Mouse (Mus musculus) lung, adult 2 months (tissue): Measurements from ENCODE around the gene Yipf1. TPM values are rescaled to one million over a fixed set of nuclear protein-coding genes. Genes with fewer than 3 reads are reported as not detected.
"Not testable (repeated sequence)": the region's sequence is repeated elsewhere in the genome, so short reads cannot be mapped to it uniquely, and the experiment has no call there.

Experiments
- DNase-seq: peaks from one replicate; pipeline ENCODE4 v3.0.0; 2022
- H3K4me1 ChIP-seq: fragments of 200-500 bp; 2 replicates; pipeline ENCODE4 v1.6.1; 2011; ENCODE audit warnings: low read length; ENCODE audit not compliant: control insufficient read depth, insufficient read depth
- H3K4me3 ChIP-seq: fragments of 200-500 bp; replicated peaks from 2 replicates; pipeline ENCODE3; 2011; ENCODE audit warnings: low read depth, mild to moderate bottlenecking, control low read depth, low read length; ENCODE audit errors: extremely low read depth
- CTCF ChIP-seq: fragments of 200-500 bp; IDR thresholded peaks from 2 replicates; pipeline ENCODE4 v1.5.1; 2011; ENCODE audit warnings: mild to moderate bottlenecking, low read length, control low read depth; ENCODE audit not compliant: insufficient read depth
- POLR2A ChIP-seq: fragments of 200-500 bp; IDR thresholded peaks from 2 replicates; pipeline ENCODE4 v1.6.1; 2011; ENCODE audit warnings: low read depth, mild to moderate bottlenecking, control low read depth, low read length, borderline replicate concordance; ENCODE audit errors: extremely low read depth
- WGBS: fragments of 180-500 bp; shearing (Covaris S2); methylation state at CpG from one replicate; pipeline ENCODE4 v1.1.7; 2018; 5-methylcytosine and 5-hydroxymethylcytosine counted together
- polyA plus RNA-seq: library from polyadenylated mRNA; depleted of rRNA; stranded (reverse); fragments of >200 nt; gene quantifications from 2 replicates; pipeline ENCODE4 v1.2.3, GENCODE M21; 2012

The Yipf1 gene
- polyA plus RNA-seq, 1 experiment, result 48.6 TPM

DNA sequence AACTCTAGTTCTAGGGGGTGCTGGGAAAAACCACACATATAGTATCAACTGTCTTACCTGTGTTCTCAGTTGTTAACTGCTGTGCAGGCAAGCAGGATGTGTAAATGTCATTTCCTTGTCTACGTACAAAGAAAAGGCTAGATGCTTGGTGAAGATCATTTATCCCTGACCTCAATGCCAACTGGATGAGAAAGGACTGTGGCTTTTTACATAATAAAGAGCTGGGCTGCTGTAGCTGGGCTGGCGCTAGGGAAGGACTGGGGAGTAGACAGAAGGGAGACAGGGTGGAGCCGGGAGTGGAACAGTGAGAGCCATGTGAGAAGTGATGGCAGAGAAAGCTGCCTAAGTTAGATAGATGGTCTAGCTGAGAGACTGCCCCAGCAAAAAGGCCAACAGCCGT, 48.6 kb downstream of the Yipf1 start:
- no peak overlapping the region for H3K4me3 ChIP-seq
- no peak for TF ChIP-seq POLR2A
- TF ChIP-seq CTCF, result no peak
- WGBS, result 75% methylated on average over 4 of the region's 4 CpGs

GRCm38 (mm10) chr4:107363573-107363972, 49.4 kb downstream of the Yipf1 start:
- TF ChIP-seq CTCF (no peak), POLR2A (no peak)

More for the DNA sequence above, 48.6 kb downstream of the Yipf1 start:
- H3K4me1 ChIP-seq, result no peaks in the 10 kb centered on the region
- DNase-seq, result no peak

GRCm38 (mm10) chr4:107364190-107364639, 50.1 kb downstream of the Yipf1 start:
- TF ChIP-seq CTCF, result no peak
- no peak for TF ChIP-seq POLR2A
- DNase-seq, result no peak
- 68% methylated on average over 5 of the region's 5 CpGs for WGBS
- H3K4me3 ChIP-seq, result no peak overlapping the region
- no peaks in the 10 kb centered on the region; the same call in 1 of the 2 replicates for H3K4me1 ChIP-seq

More at GRCm38 (mm10) chr4:107363573-107363972, 49.4 kb downstream of the Yipf1 start:
- no peak for DNase-seq
- 80% methylated on average over 6 of the region's 6 CpGs for WGBS
- Histone ChIP-seq H3K4me3 (no peak overlapping the region), H3K4me1 (no peaks in the 10 kb centered on the region; the same call in 1 of the 2 replicates)

DNA sequence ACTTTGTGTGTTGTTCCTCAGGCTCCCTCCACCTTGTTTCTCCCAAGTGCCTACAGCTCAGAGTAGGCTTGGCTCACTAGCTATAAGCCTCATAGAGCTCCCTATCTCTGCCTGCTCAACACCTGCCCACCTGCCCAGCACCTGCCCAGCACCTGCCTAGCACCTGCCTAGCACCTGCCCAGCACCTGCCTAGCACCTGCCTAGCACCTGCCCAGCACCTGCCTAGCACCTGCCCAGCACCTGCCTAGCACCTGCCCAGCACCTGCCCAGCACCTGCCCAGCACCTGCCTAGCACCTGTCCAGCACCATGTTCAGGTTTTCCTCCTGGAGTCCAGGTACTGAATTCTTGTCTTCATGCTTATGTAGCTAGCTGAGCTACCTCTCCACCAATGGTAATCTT, 52.2 kb downstream of the Yipf1 start:
- DNase-seq, H3K4me3 ChIP-seq, H3K4me1 ChIP-seq: not testable (repeated sequence)

DNA sequence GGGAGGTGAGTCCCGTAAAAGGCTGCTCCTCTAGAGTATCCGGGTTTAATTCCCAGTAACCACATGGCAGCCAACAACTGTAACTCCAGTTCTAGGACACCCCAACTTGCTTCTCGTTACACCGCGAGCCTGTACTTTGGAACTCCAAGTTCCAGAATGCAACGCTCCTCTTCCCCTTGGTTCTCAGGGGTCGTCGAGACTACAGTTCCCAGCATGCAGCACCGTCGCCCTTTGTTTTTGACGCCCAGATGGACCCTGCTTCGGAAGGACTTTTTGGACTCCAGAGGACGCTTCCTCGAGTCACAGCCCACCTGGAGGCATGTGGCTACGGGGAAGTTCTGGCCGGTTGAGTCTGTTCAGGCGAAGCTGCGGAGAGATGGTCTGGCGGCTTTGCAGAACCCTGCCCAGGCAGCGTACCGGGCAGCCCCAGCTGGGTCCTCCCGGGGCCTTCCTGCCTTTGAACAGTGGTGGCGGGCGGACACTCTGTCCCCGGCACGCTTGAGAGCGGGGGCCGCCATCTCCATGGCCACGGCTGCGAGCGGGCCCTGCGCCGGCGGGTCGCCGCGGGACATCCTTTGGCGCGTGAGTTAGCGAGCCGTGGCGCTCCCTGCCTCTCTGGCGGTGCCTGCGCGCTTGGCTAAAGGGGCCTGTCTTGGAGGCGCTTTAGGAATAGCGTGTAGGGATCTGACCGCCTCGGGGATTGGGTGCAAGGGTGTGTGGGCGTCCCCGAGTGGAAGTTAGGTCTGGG, 53.6 kb downstream of the Yipf1 start, which contains the start of gene Ndc1:
TSS of gene Ndc1 (plus strand) at position 218 of the 748 bp plus-strand sequence.
- under 1% methylated on average over 51 of the region's 51 CpGs for WGBS
- TF ChIP-seq CTCF (no peak), POLR2A (no peak)
- peak within 1 kb of the TSS; percentile 94 for H3K4me3 ChIP-seq
- peak; percentile 88 for DNase-seq
- no peaks in the 10 kb centered on the region; the same call in 1 of the 2 replicates for H3K4me1 ChIP-seq

- Histone ChIP-seq H3K4me1 (no peaks in the 10 kb centered on the region; the same call in none of the 2 replicates), H3K4me3 (no peak overlapping the region)
- no peak for TF ChIP-seq CTCF
- no peak for TF ChIP-seq POLR2A
- 70% methylated on average over 2 of the region's 2 CpGs for WGBS
- DNase-seq, result no peak
These were observed 58.1 kb downstream of the Yipf1 start for GRCm38 (mm10) chr4:107372304-107372703.

GRCm38 (mm10) chr4:107374677-107375076, 60.5 kb downstream of the Yipf1 start:
- no peak for DNase-seq
- WGBS, result 44% methylated on average over 4 of the region's 4 CpGs
- H3K4me1 ChIP-seq, result no peaks in the 10 kb centered on the region; the same call in 1 of the 2 replicates
- TF ChIP-seq POLR2A, result no peak
- TF ChIP-seq CTCF, result no peak
- no peak overlapping the region for H3K4me3 ChIP-seq

DNA sequence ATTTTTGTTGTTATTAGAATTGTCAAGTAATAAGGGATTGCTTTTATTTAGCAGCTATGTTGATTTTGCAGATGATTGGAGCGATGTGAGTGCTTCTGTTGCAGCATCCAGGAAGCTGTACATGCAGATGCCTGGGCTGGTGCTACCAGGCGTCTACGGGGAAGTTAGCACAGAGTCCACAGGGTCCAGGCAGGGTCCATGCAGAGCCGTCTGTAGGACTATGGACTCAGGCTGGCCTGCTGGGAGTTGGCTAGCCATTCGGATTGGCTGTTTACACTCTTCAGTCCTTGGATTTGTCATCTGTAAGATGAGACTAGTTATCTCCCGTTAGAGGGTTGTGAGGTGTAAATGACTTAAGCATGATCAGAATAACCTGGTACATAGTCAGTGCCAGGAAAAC, 64.8 kb downstream of the Yipf1 start:
- TF ChIP-seq POLR2A (no peak), CTCF (no peak)
- 87% methylated on average over 6 of the region's 6 CpGs for whole genome bisulfite sequencing
- H3K4me1 ChIP-seq, result no peaks in the 10 kb centered on the region; the same call in 1 of the 2 replicates
- DNase-seq, result no peak
- no peak overlapping the region for H3K4me3 ChIP-seq

- no peak overlapping the region for H3K4me3 ChIP-seq
- 79% methylated on average over 7 of the region's 7 CpGs for WGBS
- no peaks in the 10 kb centered on the region for H3K4me1 ChIP-seq
- TF ChIP-seq CTCF (no peak), POLR2A (no peak)
- DNase-seq, result no peak
These were observed 66.7 kb downstream of the Yipf1 start for GRCm38 (mm10) chr4:107380871-107381270.

DNA sequence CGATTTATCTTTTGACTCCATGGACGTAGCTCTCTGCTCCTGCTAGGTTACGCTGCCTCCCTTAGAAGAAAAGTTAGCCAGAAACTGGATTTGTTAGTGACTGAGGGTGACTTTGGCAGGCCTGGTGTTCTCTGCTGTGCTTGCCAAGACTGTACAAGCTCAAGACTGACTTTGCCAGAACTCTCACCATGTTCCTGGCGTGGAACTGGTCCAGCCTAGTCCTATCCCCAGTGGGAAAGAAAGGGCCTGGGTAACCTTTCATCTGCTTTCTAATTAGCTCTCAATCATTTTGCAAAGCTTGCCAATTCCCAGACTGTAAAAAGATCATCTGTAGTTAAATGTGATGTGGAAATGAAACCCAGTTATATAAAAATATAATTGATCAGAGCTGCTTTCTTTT, 72.9 kb downstream of the Yipf1 start:
- DNase-seq, result no peak
- Histone ChIP-seq H3K4me1 (no peaks in the 10 kb centered on the region), H3K4me3 (no peak overlapping the region)
- TF ChIP-seq CTCF (no peak), POLR2A (no peak)
- 85% methylated on average over 4 of the region's 4 CpGs for WGBS
